In the genomic region with DNA sequence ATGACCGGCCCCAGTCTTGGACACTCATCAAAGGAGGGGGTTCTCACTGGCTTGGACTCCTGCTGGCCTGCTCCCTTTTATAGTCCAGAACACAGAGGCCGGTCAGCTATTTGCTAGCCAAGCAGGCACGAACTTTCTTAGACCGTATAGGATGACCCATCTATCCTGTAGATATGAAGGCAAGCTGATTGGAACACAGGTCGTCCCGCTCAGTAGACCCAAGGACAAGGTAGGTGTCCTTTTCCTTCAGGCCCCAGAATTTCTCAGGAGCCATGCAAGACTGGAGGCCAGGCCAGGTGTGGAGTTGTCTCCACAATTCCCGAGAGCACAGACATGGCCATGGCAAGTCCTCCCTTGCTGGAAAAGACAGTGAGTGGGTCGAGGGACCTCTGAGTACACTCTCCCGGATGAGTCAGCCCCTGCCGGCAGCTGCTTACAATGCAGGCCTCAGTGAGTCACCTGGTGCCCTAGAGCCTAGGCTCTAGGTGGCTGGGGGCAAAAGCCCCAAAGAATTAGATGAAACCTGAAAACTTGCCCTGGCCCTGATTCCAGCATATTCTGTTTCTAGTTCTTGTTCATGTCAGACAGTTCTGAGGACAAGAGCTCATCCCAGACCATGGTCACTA, we compare ENCODE assay signal across 10 mouse cellular contexts. TPM values are rescaled to one million over a fixed set of nuclear protein-coding genes. Genes with fewer than 3 reads are reported as not detected.
DNase-seq lines count a peak whose midpoint lies in the region; ATAC-seq and TF ChIP-seq lines count a peak whose summit lies in the region.
"Had no signal": no experiment of that assay in that cellular context is flagged by ENCODE, and none has a peak within 500 bp of the region (broad histone marks: within the 10 kb centered on the region; RNA-seq: fewer than 3 reads in every experiment).

No protein-coding gene starts in this region.

- peak overlapping the region; percentile 37 for H3K9ac ChIP-seq in hindbrain, postnatal 0 days (replicated peaks; ENCODE audit: low read length)

- no peaks in the 10 kb centered on the region for H3K27me3 ChIP-seq in hindbrain, postnatal 0 days (ENCODE audit: insufficient read depth, low read length)
- H3K27me3 ChIP-seq in splenic B cell, adult 2 months (ENCODE audit: control insufficient read depth, insufficient read depth, low read length, poor library complexity, severe bottlenecking): peaks cover 3% of the 10 kb centered on the region; the same call in 1 of the 2 replicates

- H3K4me1 ChIP-seq in hindbrain, postnatal 0 days (ENCODE audit: insufficient read depth, low read length): peaks cover 21% of the 10 kb centered on the region

- intact Hi-C loops in left cerebral cortex, postnatal 4 days (cut with DNase I): no loop called here

- H3K4me2 ChIP-seq in hindbrain, postnatal 0 days (ENCODE audit: low read depth, low read length): peak overlapping the region; percentile 76

- no peak for TF ChIP-seq POLR2A in brain, embryonic 14.5 days (IDR thresholded peaks at IDR 0.05; ENCODE audit: borderline replicate concordance, extremely low read depth, insufficient read depth, insufficient read length, poor library complexity, severe bottlenecking)

- H3K4me3 ChIP-seq in hindbrain, postnatal 0 days (ENCODE audit: low read length): peak overlapping the region; percentile 73; the same call in 1 of the 2 replicates

- no peak for ATAC-seq in hindbrain, postnatal 0 days
- no peak for ATAC-seq in megakaryocyte progenitor cell, adult 5-6 weeks (replicated peaks; ENCODE audit: poor library complexity)

- WGBS in hindbrain, postnatal 0 days: 21% methylated on average over 10 of the region's 10 CpGs

- peak overlapping the region; percentile 93 for H3K27ac ChIP-seq in hindbrain, postnatal 0 days

- DNase-seq in cerebellum, adult 9-10 months: peak; percentile 47
- DNase-seq in cerebellum, adult 11-12 months: no peak
- peak; percentile 82 for DNase-seq in 3T3-L1 (ENCODE audit: low read depth, low spot score)
- peak; percentile 22 for DNase-seq in brain, embryonic 14.5 days (ENCODE audit: low read depth)
- DNase-seq in hindbrain, postnatal 0 days (ENCODE audit: low spot score): peak; percentile 43
- DNase-seq in splenic B cell, adult 2 months (ENCODE audit: low read depth, low spot score): peak; percentile 41
- no peak for DNase-seq in left cerebral cortex, postnatal 4 days

- 0 out of 2 replicates have a peak, but pooled peaks cover 8% of the 10 kb centered on the region for H3K36me3 ChIP-seq in hindbrain, postnatal 0 days (ENCODE audit: insufficient read depth, low read length)
- H3K36me3 ChIP-seq in splenic B cell, adult 2 months (ENCODE audit: control insufficient read depth, insufficient read depth, low read length, poor library complexity, severe bottlenecking): no peaks in the 10 kb centered on the region

- TF ChIP-seq CTCF in brain, embryonic 14.5 days (IDR thresholded peaks at IDR 0.05; ENCODE audit: borderline replicate concordance, extremely low read depth, insufficient read depth, insufficient read length): peak; percentile 33; the same call in 1 of the 2 replicates
- peak; percentile 41 for TF ChIP-seq CTCF in hindbrain, postnatal 0 days (IDR thresholded peaks at IDR 0.05; ENCODE audit: low read depth)

- no peaks in the 10 kb centered on the region for H3K9me3 ChIP-seq in hindbrain, postnatal 0 days (ENCODE audit: low read length)

RNA-seq across cellular contexts. Expression of a gene that starts 1.5 kb away (rescaled TPM):
- 55.6 and 65.1 TPM in 2 replicates for polyA plus RNA-seq in brain, embryonic 14.5 days (2012; rRNA removed)
- total RNA-seq in hindbrain, postnatal 0 days (2014; rRNA removed): 45.4 and 53.8 TPM in 2 replicates
- polyA plus RNA-seq in hindbrain, postnatal 0 days (2015; fragmentation: Nextera tagmentation; extraction: Ambion mirVana): 9.6 and 10.1 TPM in 2 replicates
- 3.6 and 4.1 TPM in 2 replicates for total RNA-seq in megakaryocyte progenitor cell, adult 5-6 weeks (2015)
- total RNA-seq in megakaryocyte progenitor cell, adult 5-6 weeks (2017): 2.5 and 5.8 TPM in 2 replicates
- total RNA-seq in left cerebral cortex, postnatal 4 days (2021): 10 to 100 TPM; 52.4 to 55.8 TPM

RNA-seq across cellular contexts. Expression of a gene that starts 34.9 kb away (rescaled TPM):
- 106 and 129 TPM in 2 replicates for polyA plus RNA-seq in brain, embryonic 14.5 days (2012; rRNA removed)
- 97.9 and 100 TPM in 2 replicates for total RNA-seq in hindbrain, postnatal 0 days (2014; rRNA removed)
- polyA plus RNA-seq in hindbrain, postnatal 0 days (2015; fragmentation: Nextera tagmentation; extraction: Ambion mirVana): 26.1 and 26.9 TPM in 2 replicates
- 156 and 175 TPM in 2 replicates for total RNA-seq in megakaryocyte progenitor cell, adult 5-6 weeks (2015)
- 312 and 387 TPM in 2 replicates for total RNA-seq in megakaryocyte progenitor cell, adult 5-6 weeks (2017)
- 100 to 1,000 TPM; 151 to 157 TPM for total RNA-seq in left cerebral cortex, postnatal 4 days (2021)

RNA-seq across cellular contexts. Expression of a gene that starts 37.6 kb away (rescaled TPM):
- polyA plus RNA-seq in brain, embryonic 14.5 days (2012; rRNA removed): 0.12 and 0.21 TPM in 2 replicates
- 0.89 TPM in 1 of 2 replicates, not detected in the other for total RNA-seq in hindbrain, postnatal 0 days (2014; rRNA removed)
- 0.11 and 0.16 TPM in 2 replicates for polyA plus RNA-seq in hindbrain, postnatal 0 days (2015; fragmentation: Nextera tagmentation; extraction: Ambion mirVana)
- total RNA-seq in megakaryocyte progenitor cell, adult 5-6 weeks (2015): not detected in 2 replicates
- not detected in 2 replicates for total RNA-seq in megakaryocyte progenitor cell, adult 5-6 weeks (2017)
- under 1 TPM; 0.20 to 0.32 TPM for total RNA-seq in left cerebral cortex, postnatal 4 days (2021)
- total RNA-seq: G1E had no signal
- polyA plus RNA-seq: G1E; intestine, embryonic 14.5 days had no signal

Comparison
In these comparisons a context has a peak if more than half of its experiments do, and no peak if none do; other contexts are left out.
1. DNase-seq: peak in cerebellum, adult 9-10 months (single experiment), 3T3-L1 (single experiment), brain, embryonic 14.5 days (single experiment), hindbrain, postnatal 0 days (single experiment) and splenic B cell, adult 2 months (single experiment); none in cerebellum, adult 11-12 months (single experiment) and left cerebral cortex, postnatal 4 days (single experiment).